Mouse (Mus musculus) left cerebral cortex, postnatal 25 days (tissue): ENCODE data around the gene Itga8. TPM values are rescaled to one million over a fixed set of nuclear protein-coding genes. Genes with fewer than 3 reads are reported as not detected.

Source experiments
- DNase-seq, 2 experiments: peaks; one replicate each; pipeline ENCODE4 v3.0.0; 2022; ENCODE audit warnings: low spot score in 2 of 2, mixed read lengths in 1 of 2
- intact Hi-C: fragments of 180-260 bp; cut with DNase I; formaldehyde crosslinking; loops from one replicate; pipeline ENCODE4 v1.15.1; 2025
- total RNA-seq, 2 experiments: library from RNA; stranded (reverse); gene quantifications; 2 replicates each; pipeline ENCODE4 v1.2.3; 2021

Gene Itga8
- total RNA-seq, 2 experiments from 2014 or later: 9.3 to 9.8 TPM

DNA sequence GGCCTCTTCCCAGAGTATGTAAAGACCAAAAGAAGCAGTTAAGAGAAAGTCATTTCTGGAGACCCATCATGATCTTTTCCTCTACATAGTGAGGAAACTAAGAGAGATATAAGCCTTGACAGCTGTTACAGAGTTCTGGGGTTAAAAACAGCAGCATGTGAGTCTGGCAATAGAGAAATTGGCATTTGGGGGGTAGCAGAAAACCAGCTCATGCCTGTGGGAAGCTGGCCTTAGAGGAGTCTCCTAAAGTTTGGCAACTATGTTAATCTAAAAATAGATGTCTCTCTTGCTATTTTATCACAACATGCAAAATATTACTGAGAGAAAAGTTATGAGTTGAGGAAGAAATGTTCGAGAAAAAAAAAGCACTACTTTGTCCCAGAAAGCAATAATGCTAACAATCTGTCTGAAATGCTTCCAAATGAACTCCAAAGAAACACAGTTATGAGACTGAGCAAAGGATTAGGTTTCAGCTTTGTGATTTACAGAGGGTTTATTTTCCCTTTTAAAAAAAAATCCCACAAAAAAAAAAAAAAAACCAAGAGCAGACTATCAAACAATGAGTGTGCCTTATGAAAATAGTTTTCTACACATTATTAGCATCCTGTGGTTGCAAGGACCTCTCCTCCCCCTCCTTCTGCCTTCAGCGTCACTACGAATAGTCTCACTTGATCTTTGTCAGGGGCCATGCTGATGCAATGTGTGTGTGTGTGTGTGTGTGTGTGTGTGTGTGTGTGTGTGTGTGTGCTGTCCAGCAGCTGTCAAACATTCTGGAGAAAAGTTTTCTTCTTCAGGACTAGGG is 88.9 kb downstream of the Itga8 start:
- intact Hi-C loops: no loop called here
- no peak for DNase-seq

DNA sequence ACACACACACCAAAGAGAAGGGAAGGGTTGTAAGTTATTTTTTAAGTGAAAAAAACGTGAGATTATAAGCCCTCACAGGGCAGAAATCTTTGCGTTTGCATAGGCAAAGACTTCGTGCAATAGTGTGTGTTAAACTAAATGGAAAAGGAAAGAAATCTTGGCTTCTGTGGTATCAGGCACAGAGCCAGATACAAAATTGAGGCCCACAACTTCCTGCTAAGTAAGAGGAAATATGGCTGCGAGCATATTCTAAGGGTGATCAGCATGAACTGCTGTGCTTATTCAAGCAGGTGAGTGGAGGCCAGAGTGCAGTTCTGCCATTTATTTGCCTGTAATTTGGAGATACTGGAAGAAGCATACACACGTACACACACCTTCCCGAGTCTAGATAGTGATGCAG is 93.6 kb downstream of the Itga8 start:
- intact Hi-C loops: no loop called here
- no peak for DNase-seq

DNA sequence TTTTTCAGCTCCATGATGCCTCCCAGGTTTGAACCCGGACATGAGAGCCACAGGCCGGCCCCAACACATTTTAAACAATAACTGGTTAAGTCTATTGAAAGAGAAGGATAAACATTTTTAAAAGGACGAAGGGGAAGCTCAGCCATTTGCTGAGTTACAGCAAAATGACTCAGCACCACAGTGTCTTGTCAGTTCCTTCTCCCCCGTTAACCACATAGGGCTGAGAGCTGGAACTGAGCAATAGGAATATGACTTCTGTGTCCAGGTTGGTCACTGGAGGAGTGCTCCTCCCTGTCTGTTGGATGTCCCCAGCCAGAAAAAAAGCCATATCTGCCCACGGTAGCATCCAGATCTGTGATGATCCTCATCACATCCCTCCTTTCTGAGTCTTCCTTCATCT is 95.4 kb downstream of the Itga8 start:
- no peak for DNase-seq
- intact Hi-C loops: no loop called here

DNA sequence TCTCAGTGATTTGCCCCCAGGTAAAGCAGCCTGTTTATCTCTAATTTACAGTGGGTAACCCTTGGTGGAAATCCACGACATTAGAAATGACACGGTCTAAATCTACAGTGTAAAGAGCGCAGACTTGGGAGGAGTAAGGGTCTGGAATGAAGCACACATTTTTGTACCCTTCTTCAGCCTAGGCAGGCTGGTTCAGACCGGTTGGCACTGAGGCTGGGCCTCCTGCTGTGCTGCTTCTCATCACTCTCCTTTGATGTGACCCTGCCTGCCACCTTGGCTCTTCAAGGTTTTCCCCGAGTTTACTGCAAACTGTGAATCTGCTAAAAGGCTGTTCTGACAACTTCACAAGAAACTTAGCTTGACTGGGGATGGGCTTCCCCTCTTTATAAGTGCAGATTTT is 95.8 kb downstream of the Itga8 start:
- intact Hi-C loops: no loop called here
- DNase-seq: no peak

DNA sequence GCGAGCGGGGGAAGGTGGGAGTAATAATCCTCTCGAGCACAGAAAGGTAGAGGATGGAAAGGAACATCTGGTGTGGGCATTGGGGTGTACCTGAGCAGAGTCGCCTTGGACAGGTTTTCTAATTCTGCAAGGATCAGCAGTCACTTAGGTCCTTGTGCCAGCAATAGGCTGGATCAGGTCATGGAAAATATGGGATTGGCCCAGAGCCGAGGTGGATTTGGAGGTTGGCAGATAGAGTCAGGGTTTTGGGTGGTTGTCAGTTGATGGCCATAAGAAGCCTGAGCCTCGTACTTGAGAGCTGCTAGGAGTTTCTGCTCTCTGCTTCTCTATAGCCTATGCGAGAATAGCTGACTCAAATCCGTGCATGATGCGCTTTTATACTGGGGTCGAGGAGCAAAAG is 98.5 kb downstream of the Itga8 start:
- intact Hi-C loops: no loop called here
- DNase-seq: no peak

DNA sequence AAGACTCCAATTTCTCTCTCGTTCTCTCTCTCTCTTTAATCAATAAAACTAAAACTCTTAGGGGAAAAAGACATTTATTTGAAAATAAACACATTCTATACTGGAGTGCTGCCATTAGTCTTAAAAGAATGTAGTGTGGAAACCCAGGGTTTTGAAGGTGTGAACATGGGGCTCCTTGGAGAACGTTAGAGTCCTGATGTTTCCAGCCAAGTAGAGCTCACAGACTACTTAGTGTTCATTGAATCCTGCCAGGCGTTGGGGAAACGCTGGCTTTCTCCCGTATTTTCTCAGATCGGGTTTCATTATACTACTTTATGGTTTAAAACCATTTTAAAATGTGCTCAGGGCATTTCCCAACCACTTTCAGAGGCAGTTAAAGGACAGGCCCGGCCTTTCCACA is 103.0 kb downstream of the Itga8 start:
- DNase-seq: no peak
- intact Hi-C loops: no loop called here

DNA sequence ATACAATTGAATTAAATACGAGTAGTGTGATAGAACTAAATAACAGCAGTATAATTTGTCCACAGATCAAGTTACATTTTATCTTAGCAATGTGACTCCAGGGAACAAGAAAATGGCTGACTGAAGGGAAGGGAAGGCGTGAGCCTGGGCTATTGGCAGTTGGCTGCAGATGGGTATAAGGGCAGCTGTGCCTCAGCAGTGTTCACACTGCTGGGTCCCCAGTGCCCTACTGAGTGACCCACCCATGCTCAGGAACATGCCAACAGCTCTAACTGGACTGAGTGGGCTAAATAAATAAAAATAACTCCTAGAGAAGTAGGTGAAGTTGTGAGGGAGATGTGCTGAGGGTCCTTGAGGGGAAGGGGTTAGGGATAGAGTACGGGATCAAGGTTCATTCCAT is 103.5 kb downstream of the Itga8 start:
- DNase-seq: no peak
- intact Hi-C loops: no loop called here

DNA sequence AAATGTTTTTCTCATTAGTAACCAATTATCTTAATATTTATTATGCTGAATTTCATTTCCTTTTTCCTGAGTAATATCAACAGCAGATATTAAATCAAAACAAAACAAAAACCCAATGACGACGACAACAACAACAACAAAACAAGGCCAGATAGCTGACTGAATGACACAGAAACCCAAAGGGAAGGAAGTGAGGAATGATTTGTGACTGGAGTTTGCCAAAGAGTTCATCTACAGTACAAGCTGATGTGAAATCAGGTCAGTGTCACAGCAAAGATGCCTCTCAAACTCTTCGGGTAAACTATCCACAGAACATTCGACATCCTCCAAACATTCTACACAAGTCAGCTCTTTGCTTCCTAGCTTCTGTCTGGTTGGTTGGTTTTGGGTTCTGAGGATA is 104.0 kb downstream of the Itga8 start:
- intact Hi-C loops: no loop called here
- no peak for DNase-seq

DNA sequence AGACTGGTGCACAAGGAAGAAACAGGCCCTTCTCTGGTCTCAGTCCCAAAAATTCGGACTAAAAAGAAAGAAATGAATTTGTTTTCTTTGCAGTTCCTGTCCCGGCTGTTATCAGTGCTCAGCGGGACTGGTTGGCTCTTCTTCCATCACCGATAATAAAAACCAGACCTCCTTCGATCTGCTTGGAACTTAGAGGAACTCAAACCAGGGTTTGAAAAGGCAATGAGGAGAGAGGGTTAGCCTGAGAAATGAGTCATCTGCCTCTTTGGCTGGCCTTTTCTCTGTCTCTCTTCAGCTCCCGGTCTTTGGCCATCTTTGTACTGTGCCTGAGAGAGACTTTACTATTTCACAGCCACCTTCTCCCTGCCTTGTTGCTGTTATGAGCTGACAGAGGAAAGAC is 112.7 kb downstream of the Itga8 start:
- no peak for DNase-seq
- intact Hi-C loops: loop anchor here (5.0 kb wide), 1 partner anchor 113 kb away; the partner anchor contains the start of gene Itga8

DNA sequence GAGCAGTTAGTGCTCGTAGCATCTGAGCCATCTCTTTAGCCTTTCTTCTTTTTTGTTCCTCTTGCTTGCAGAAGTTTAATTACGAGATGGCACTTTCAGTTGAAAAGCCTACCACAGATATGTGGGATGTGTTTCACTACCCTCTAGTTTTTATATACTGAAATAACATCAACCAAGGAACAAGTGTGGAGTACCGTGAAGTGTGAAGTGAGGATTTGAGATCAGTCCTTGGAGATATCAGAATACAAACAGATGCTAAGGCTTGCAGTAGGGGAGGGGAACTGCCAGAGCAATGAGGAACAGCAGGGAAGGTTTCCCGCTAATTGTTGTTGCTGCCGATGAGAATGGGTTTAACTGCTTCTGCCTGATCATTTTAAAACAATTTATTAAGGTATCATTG is 114.1 kb downstream of the Itga8 start:
- peak; percentile 16 to 74 for DNase-seq
- intact Hi-C loops: loop anchor here (5.0 kb wide), 1 partner anchor 115 kb away; the partner anchor contains the start of gene Itga8

DNA sequence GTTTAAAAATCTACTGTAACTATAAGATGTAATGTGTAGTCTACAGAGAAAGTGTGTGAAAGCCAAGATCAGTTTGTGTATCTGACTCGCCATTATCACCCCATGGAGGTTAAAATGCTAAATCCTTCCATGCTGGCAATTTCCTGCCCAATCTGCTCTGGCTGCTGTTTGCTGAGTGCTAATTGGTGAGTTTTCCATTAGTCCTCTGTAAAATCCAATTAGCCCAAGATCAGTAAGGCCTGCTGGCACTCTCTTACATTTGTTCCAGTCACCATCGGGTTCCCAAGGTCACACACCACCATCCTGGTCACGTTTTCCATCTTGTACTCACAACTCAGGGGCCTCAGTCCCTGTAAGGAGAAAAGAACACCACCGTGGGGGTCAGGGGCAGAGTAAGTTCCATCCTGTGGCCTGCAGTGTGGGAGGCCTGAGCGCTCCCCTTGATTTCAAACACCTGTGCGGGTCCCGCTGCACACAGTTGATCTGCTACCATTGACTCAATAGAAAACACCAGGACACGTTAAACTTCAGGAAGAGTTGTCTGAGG is 119.2 kb downstream of the Itga8 start:
- intact Hi-C loops: no loop called here
- no peak for DNase-seq

DNA sequence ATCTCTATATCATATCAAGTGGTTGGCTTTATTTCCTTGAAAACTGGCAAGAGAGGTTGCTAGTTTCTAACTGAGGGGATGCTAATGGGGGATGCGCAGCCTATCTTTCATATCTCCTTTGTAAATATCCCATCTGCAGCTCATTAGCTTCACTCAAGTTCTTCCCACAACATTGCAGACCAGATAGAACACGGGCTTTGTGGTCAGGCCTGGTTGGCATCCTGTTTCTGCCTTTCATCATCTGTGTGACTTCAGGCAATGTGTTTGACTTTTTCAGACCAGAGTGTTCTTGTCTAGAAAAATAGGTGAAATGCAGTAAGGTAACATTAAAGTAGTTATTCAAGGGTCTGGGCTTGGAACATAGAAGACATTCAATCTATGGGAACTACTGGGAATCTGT is 121.1 kb downstream of the Itga8 start:
- intact Hi-C loops: no loop called here
- DNase-seq: no peak

DNA sequence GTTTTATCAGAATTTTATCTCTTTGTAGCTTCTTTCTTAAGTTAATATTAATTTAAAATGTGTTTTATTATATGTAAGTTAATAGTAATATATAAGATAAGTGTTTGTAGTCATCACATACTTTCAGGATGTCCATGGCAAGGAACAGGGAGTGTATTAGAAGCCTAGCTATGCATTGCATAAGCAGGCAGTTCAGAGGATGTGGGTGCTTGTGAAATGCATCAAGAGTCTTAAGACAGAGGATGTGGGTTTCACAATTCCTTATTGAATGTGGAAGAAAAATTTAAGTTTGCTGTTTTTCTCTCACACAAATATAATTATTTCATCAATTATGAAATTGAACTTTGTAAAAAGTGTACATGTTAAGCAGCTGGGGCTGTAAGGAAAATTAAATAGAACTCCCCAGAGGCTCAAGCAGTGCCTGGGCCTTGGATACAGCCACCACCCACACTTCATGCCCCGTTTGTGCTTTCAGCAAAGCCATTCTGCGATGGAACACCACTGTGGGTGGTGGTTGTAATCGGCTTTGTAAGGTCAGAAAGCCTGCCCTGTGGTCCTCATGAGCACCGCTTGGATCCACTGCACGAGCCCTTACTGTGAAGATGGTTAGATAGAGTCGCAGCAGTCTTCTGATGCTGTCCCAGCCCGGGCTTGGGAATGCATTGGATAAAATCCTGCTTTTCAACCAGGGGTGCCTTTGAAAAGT is 126.8 kb downstream of the Itga8 start:
- intact Hi-C loops: no loop called here

DNA sequence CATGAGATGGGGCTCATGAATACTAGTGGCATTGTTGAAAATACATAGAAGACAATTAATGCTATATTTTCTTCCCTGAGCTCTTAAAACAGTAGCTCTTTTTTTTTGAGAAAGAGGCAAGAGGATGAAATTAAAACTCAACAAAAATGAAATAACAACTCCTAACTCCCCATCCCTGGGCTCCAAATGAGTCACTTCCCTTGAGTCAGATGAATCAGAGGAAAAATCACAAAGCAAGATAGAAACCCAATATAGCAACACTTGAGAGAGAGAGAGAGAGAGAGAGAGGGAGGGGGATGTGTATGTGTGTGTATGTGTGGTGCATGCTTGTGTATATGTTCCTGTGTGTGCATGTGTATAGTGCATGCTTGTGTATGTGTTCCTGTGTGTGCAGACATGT is 131.5 kb downstream of the Itga8 start:
- peak in 1 of 2 experiments; percentile 50 for DNase-seq
- intact Hi-C loops: no loop called here

More for the DNA sequence above, 126.8 kb downstream of the Itga8 start:
- no peak for DNase-seq

DNA sequence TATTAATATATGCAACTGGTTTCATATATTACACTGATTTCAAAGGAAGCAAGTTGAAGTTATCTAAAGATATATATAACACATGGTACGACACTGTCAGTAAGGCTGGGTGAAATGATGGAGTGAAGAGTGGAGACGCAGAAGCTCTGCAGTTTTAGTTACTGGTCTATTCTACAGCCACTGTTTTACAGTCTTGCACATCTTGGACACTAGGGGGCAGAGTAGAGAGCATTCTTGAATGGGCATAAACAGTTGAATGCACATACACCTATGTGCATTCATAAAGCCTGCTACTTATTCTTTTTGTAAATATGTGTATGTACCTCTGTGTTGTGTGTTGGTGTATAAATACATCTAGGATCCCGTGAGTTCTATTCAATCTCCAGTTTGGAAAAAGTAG is 141.2 kb downstream of the Itga8 start:
- intact Hi-C loops: loop anchor here (1.0 kb wide), 1 partner anchor 8 kb away; no protein-coding TSS in a partner anchor
- DNase-seq: peak; percentile 35 to 42

DNA sequence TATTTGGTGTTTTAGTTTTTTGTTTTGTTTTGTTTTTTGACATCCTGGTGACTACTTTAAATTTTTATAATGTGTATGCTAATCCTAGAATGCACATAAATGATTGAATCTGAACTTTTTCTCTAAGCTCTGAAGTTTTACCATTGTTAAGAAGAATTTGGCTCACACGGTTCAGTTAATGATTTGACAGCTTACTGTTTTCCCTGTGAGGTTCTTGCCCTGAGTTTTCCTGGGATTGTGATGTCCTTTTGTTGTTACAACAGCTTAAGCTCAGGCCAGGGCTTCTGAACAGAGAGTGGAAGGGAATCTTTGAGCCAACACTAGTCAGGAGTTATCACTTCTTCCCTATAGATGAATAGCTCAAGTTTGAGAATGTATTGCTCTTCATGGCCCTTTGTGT is 144.7 kb downstream of the Itga8 start:
- intact Hi-C loops: loop anchor here (5.0 kb wide), 1 partner anchor 135 kb away; no protein-coding TSS in a partner anchor
- no peak for DNase-seq

DNA sequence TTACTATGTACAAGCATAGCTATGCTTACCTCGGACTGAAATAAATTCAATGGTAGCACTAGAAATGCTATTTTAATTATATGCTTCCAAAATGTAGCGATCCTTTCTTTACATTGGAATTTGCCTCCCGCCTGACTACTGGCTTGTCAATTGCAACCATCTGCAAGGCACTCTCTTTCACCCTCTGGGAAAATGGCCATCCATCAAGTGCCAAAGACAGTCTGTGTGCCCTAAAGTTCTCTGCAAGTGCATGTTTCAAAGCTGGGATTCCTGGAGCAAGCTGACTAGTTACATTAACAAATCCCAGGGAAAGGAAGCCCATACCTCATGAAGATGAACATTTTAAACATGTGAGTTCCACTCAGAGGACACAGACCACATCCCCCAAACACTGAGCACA is 145.3 kb downstream of the Itga8 start:
- intact Hi-C loops: loop anchor here (5.0 kb wide), 1 partner anchor 136 kb away; no protein-coding TSS in a partner anchor
- DNase-seq: no peak

DNA sequence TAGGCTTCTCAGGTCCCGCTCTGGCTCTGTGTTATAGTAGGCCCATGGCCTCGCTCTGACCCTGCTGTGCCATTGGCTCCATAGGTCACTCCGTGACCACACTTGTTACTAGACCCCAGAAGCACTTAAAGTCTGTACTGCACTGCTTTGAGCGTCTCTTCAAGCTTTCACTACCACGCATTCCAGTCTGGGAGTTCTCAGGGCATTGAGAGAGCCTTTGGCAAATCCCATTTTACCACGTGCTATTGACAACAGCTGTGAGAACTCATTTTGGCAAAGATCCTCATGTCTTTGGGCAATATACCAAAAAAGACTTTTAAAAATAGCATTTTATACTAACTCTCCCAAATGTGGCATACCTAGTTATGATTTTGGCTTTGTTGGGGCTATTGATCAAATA is 147.0 kb downstream of the Itga8 start:
- intact Hi-C loops: loop anchor here (5.0 kb wide), 1 partner anchor 138 kb away; no protein-coding TSS in a partner anchor
- DNase-seq: peak in 1 of 2 experiments; percentile 16

DNA sequence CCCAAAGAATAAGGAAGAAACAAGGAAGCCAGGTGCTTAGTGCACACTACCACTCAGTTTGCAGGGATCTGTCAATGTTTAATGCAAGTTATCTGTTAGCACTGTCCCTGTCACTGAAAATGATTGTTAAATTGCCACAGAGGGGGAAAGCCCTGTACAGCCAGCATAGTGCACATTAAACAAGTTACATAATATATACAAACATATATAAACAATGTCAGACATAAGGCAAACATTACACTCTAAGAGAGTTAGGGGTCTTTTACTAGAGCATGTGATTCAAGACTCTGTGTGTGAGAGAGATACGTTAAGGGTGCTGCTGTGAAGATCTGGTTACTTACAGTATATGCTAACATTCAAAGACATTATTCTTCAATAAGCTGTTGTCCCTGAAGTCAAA is 148.2 kb downstream of the Itga8 start:
- intact Hi-C loops: no loop called here
- DNase-seq: no peak

DNA sequence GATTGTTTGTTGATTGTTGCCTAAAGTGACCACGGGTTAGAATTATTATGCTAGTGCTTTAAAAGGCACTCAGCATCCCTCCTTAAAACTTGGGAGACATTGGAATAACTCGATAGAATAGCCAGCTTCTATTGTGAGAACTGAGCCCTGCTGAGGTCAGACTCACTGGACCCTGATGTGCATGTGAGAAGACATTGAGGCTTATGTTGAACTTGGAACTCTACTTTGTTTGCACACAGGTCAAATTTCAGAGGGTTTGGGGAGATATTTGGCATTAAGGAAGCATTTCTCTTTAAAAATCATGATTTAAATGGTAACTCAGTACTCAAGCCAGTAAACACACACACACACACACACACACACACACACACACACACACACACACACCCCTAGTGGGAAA is 153.8 kb downstream of the Itga8 start:
- intact Hi-C loops: no loop called here
- DNase-seq: no peak

DNA sequence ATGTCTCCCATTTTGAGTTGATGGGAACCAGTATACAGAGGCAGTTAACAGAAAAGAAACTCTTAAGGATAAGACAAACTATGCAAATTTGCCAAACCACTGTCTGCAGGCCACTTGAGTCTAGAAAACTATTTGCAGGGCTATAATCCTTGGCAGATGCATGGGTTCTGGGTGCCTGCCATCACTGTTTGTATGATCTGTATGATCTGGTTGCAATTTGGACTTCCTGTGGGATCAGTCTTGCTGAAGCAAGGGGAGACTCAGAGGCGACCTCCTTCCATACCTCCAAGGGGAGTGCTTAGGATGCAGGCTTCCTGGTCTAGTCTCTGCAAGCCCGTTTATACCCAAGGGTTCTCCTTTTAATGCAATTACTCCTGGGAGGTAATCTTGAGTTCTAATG is 155.1 kb downstream of the Itga8 start:
- DNase-seq: no peak
- intact Hi-C loops: no loop called here
